Mouse (Mus musculus) gastrocnemius, postnatal 4 days (tissue): Measurements from ENCODE around the gene Mpp1. TPM values are rescaled to one million over a fixed set of nuclear protein-coding genes. Genes with fewer than 3 reads are reported as not detected.
"Not testable (repeated sequence)": the region's sequence is repeated elsewhere in the genome, so short reads cannot be mapped to it uniquely, and the experiment has no call there.

Experiments used
- DNase-seq, 2 experiments: peaks; one replicate each; pipeline ENCODE4 v3.0.0; 2021 to 2022; ENCODE audit warnings: low spot score in 2 of 2, mixed read lengths in 2 of 2
- long read RNA-seq, 2 experiments: library from polyadenylated mRNA; stranded (forward); transcript quantifications; one replicate each; pipeline ENCODE4 v2.0.0; 2021
- total RNA-seq, 2 experiments: library from RNA; stranded (reverse); gene quantifications; 2 replicates each; pipeline ENCODE4 v1.2.3; 2021

Gene Mpp1
- total RNA-seq, result 10 to 100 TPM; 28.7 to 32.4 TPM
- long read RNA-seq, experiment 1, transcript Mpp1-201 (12 exons, 2,525 nt), result major isoform, 23 of 29 reads
- long read RNA-seq, experiment 1, partial matches to known transcripts, result 2 of 29 reads
- long read RNA-seq, experiment 1, other reads (novel, unspliced or antisense), result 4 of 29 reads
- long read RNA-seq, experiment 2, transcript Mpp1-201 (12 exons, 2,525 nt), result major isoform, 36 of 39 reads
- long read RNA-seq, experiment 2, partial matches to known transcripts, result 3 of 39 reads
- long read RNA-seq, experiment 2, other reads (novel, unspliced or antisense), result 0 of 39 reads

DNA sequence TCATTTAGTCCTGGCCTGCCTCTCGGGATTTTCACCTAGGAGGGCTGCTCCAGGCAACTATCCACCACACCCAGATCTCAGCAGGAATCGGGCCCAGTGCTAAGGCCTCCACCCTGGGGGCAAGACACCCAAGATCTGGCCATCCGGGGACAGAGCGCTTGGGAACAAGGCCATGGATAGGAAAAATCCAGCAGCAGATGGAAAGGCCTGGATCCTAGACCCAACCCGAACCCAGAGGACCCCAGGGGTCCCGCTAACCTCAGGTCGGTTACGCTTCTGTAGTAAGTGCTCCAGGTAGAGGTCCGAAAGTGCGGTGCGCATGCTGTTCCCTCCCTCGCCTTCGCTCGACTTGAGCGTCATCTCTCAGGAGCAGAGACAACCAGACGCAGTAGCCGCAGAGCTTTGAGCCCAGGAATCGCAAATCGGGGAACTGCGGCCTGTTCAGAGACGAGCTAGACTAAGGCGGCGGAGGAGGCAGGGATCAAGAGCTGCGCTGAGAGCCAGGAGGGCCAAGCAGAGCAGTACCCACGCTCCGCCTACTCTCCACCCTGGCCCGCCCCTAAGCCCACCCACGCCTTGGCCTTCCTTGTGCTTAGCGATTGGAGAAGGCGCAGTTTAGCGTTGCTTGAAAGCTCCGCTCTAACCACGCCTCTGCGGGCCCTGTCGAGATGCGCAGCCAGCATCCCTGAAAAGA, at the start of gene Mpp1:
Gene Mpp1 (minus strand): TSS at position 550 of the 694 bp plus-strand sequence.
- peak; percentile 46 to 77 for DNase-seq

- DNase-seq, result no peak
Observed at GRCm38 (mm10) chrX:75163670-75164069, 32.9 kb upstream of the Mpp1 start, which contains the start of gene Smim9. TSS of gene Smim9 (minus strand) at chrX:75163770.

DNA sequence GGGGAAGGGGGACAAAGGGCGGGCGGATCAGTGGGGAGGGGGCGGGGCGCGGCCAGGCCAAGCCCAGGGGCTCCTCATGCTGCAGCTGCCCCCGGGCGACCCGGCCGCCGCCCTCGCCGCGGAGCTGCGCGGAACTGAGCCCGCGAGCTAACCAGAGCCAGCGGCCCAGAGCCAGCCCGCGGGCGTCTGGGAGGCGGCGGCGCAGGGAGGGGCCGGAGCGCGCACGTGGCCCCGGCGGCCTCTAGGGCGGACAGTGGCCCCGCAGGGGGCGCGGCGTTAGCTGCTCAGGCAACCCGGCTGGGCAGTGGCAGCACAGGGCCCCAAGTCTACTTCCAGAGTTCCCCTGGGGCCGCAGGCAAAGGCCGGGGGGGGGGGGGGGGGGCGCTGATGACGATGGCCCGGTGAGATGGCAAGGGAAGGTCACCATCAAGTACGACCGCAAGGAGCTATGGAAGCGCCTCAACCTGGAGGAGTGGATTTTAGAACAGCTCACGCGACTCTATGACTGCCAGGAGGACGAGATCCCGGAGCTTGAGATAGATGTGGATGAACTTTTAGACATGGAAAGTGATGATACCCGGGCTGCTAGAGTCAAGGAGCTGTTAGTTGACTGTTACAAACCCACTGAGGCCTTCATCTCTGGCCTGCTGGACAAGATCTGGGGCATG, 24.9 kb upstream of the Mpp1 start:
- DNase-seq, result peak; percentile 24 to 38

GRCm38 (mm10) chrX:75152249-75152648, 21.4 kb upstream of the Mpp1 start:
- no peak for DNase-seq

DNA sequence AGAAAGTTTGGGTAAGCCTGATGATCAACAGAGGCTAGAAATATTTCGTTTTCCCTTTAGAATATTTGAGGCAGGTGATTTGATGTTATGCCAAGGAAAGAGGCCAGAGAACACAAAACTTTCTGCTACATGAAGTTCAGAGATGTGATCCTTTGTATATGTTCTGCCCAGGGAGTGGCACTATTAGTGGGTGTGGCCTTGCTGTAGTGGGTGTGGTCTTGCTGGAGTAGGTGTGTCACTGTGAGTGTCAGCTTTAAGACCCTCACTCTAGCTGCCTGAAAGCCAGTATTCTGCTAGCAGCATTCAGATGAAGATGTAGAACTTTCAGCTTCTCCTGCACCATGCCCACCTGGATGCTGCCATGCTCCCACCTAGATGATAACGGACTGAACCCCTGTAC, 19.5 kb upstream of the Mpp1 start:
- no peak for DNase-seq

DNA sequence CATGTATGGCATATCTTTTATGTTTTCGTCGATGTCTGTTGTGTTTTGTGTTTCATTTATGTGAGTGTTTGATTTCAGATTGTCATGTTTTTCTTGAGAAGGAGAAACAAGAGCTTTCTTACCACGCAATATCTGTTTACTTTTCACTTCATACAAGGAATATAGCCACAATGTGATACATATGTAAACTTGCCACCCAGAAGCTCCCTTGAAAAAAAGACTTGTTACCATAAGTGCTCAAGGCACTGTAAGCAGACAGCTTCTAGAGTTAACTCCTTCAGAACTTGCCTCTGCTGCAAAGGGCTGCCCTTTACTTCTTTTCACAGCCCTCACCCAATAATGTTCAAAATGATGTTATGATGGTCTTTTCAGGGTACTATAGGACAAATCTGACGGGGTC, 17.6 kb upstream of the Mpp1 start:
- no peak for DNase-seq

DNA sequence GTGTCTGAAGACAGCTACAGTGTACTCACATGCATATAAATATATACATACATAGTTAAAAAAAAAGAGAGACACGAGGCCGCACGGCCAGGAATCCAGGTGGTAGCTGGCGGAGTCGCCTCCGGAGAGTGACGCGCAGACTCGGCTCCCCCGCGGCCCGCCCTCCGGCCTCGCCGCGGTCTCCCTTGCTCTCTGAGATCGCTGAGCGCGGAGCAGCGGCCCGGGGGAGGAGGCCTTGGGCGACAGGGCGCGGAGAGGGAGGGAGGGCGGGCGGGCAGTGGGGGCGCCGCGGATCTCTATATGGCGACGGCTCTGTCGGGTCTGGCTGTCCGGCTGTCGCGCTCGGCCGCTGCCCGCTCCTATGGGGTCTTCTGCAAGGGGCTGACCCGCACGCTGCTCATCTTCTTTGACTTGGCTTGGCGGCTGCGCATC, 12.3 kb upstream of the Mpp1 start:
- not testable (repeated sequence) for DNase-seq

DNA sequence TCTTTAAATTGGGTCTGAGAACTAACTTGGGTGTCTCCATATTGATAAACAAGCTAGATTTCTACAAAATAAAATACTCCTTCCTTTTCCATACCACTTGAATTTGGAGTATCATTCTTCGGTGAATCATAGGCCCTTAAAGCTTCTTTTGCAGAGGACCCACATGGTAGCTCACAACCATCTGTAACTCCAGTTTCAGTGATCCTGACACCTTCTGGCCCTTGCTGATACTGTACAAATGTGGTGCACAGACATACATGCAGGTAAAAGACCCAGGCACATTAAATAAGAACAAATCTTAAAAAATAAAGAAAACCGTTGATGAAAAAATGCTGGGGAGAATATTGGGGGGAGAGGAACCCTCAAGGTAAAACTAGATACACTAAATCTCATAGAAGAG, 7.4 kb upstream of the Mpp1 start:
- DNase-seq, result no peak

DNA sequence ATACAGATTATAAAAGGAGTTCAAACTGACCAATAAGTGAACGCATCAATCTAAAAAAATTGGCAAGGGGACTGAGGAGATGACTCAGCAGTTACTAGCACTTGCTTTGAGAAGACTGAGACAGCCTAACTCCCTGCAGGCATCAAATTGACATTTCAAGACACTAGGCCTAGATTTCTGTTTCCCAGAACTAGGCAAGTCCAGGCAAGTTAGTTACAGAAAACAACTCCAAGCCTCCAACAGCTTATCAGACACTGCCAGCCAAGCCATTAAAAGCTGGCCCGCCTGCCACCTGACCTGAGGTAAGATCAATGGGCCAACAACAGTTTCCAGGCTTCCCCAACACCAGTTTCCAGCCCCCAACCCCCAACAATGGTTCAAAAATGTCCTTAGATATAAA, 6.9 kb upstream of the Mpp1 start:
- no peak for DNase-seq

DNA sequence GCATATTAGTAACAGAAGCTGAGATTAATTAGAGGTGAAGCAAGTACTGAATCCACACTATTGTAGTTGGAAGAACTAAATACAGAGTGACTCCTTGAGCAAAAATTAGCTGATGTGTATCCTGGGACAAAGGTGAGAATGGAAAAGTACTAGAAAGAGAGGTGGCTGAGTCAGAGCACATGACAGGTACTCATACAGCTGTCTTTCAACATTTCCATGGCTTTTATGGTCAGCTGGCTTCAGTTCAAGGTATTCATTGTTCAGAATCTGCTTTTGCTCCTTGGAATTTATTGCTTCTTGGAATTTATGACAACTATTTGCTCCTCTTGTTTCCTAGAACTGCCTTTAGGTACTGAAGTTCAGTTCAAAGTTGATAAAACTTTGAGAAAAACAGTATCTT, 6.1 kb upstream of the Mpp1 start:
- DNase-seq, result no peak

GRCm38 (mm10) chrX:75129474-75129873, 1.3 kb downstream of the Mpp1 start:
- DNase-seq, result no peak

- DNase-seq, result no peak
Observed at GRCm38 (mm10) chrX:75128333-75128980, 2.4 kb downstream of the Mpp1 start.

GRCm38 (mm10) chrX:75126893-75127292, 3.9 kb downstream of the Mpp1 start:
- no peak for DNase-seq

- no peak for DNase-seq
Observed at GRCm38 (mm10) chrX:75125606-75126005, 5.2 kb downstream of the Mpp1 start.

DNA sequence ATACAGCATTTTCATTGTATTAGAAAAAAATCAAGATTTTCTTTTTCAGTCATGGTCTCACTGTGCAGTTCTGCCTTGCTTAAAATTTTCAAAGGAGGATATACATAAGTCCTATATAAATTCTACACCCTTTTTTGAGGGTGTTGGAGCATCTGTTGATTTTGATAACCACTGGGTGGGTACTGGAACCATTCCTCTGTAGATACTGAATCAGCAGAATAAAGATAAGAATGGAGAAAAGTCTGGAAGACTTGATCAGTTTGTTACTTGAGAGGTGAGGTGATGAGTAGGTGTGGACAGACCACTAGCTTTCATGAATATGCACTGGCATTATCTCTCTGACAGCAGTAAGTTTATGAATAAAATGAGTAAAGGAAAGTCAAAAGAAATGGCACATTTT, 15.3 kb downstream of the Mpp1 start:
- DNase-seq, result no peak

DNA sequence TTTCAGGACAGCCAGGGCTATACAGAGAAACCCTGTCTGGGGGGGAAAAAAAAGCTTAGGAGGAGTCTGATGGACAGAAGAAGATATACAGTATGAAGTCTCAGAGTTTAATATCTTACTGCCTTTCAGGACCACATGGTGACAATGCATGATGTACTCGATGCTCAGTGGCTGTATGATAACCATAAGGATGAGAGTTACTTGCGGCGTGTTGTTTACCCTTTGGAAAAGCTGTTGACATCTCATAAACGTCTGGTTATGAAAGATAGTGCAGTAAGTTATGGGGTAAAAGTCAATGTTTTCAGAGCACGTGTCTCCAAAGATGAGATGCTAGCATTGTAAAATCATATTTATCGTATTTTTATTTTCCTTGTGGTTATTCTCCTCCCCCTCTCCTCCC, 28.5 kb downstream of the Mpp1 start:
- DNase-seq, result no peak

DNA sequence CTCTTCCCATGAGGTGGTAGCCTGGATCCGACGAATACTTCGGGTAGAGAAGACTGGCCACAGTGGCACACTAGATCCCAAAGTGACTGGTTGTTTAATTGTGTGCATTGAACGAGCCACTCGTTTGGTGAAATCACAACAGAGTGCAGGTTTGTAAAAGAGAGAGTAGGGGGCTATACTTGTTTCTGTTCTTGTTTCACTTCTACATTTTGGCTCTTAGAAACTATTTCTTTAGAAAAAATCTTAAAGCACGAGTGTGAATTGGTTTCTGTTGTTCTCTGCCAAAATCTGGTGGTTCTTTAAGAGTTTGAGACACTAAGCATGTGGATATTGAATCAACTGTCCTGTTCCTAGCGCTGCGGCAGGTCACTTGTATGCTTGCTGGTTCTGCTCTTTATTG, 32.0 kb downstream of the Mpp1 start:
- DNase-seq, result no peak

GRCm38 (mm10) chrX:75096163-75096770, 34.5 kb downstream of the Mpp1 start:
- no peak for DNase-seq

DNA sequence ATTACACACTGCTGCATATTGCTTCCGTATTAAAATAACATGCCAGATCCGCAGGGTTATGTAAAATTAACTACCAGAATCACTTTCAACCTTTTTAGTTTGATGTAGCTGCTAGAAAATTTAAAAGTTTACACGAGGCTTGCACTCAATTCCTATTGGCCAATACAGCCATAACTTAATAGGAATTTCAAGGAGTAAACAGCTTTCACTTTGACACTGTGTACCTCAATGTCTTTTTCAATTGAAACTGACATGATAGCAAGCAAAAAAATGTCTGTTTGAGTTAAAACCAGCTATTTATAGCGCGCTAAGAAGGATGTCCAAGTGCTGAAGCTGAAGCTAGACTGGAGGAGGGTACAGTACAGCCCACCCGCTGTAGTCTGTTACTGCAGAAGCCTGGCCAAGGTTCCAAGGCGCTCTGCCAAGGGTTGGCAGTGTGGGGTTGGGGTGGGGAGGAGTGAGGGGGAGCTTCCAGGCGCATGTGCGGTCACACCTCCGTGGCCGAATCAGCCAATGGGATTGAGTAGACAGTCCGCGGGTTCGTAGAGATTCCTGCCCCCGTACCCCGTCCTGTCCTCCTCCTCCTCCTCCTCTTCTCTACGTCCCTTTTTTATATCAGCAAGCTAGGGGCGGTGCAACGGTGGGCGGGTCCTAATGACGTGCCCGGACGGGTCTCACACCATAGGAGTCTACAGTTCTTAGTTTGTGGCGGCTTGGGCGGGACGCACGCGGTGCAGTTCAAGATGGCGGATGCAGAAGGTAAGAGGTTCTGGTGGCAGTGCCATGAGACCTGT, 35.2 kb downstream of the Mpp1 start, which contains the start of gene Dkc1:
Gene Dkc1 (plus strand): TSS at position 486 of the 794 bp plus-strand sequence.
- peak; percentile 76 to 85 for DNase-seq

DNA sequence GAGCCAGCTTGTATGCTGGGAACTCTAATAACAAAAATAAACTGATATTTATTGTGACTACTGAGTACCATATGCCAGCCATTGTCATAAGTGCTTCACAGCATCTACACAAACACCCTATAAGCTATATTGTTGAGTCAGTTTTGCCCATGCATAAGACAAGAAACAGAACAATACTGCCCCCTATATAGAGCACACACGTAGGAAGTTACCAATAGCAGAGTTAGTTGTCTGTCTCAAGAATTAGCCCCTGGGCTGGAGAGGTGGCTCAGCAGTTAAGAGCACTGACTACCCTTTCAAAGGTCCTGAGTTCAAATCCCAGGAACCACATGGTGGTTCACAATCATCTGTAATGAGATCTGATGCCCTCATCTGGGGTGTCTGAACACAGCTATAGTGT, 45.2 kb downstream of the Mpp1 start:
- DNase-seq, result no peak
